Mouse (Mus musculus) bone marrow, adult 2 months (tissue): ENCODE results near the gene Gm13889.

Source experiments
- CTCF ChIP-seq: fragments of 200-500 bp; IDR thresholded peaks from 2 replicates; pipeline ENCODE4 v1.5.1; 2011; ENCODE audit warnings: low read length, control low read depth; ENCODE audit not compliant: control insufficient read depth, insufficient read depth
- POLR2A ChIP-seq: fragments of 200-500 bp; IDR thresholded peaks from 2 replicates; pipeline ENCODE4 v1.6.1; 2011; ENCODE audit warnings: low read depth, mild to moderate bottlenecking, control low read depth, low read length, borderline replicate concordance; ENCODE audit not compliant: control insufficient read depth

- no peak for TF ChIP-seq CTCF
- no peak for TF ChIP-seq POLR2A
These were observed 14.6 kb upstream of the Gm13889 start for GRCm38 (mm10) chr2:93971647-93972046.
